Mouse (Mus musculus) hindbrain, embryonic 12.5 days (tissue): ENCODE results near the gene Srrd. TPM values are rescaled to one million over a fixed set of nuclear protein-coding genes. Genes with fewer than 3 reads are reported as not detected.
A peak's percentile ranks its signal among the peaks of the same experiment; 100 is the strongest.

ENCODE experiments used
- ATAC-seq: fragments of 200-750 bp; cut with Nextera tagmentation; 2 replicates; pipeline ENCODE4 v1.8.0; 2017; ENCODE audit warnings: moderate TSS enrichment; ENCODE audit not compliant: low FRiP score
- H3K27ac ChIP-seq: fragments of 300-500 bp; sonication (generic); 2 replicates; pipeline ENCODE4 v1.5.1; 2016; ENCODE audit warnings: mild to moderate bottlenecking
- H3K27me3 ChIP-seq: fragments of 300-500 bp; sonication (generic); 2 replicates; pipeline ENCODE4 v1.6.1; 2016; ENCODE audit warnings: mild to moderate bottlenecking
- H3K36me3 ChIP-seq: fragments of 300-500 bp; sonication (generic); 2 replicates; pipeline ENCODE4 v1.6.1; 2016; ENCODE audit warnings: mild to moderate bottlenecking
- H3K4me1 ChIP-seq: fragments of 300-500 bp; sonication (generic); 2 replicates; pipeline ENCODE4 v1.6.1; 2016
- H3K4me2 ChIP-seq: fragments of 300-500 bp; sonication (generic); replicated peaks from 2 replicates; pipeline ENCODE4 v1.6.1; 2016; ENCODE audit warnings: mild to moderate bottlenecking
- H3K4me3 ChIP-seq: fragments of 300-500 bp; sonication (generic); 2 replicates; pipeline ENCODE4 v1.5.1; 2016; ENCODE audit warnings: mild to moderate bottlenecking
- H3K9ac ChIP-seq: fragments of 300-500 bp; sonication (generic); 2 replicates; pipeline ENCODE4 v1.6.1; 2016; ENCODE audit warnings: mild to moderate bottlenecking, moderate library complexity
- H3K9me3 ChIP-seq: fragments of 300-500 bp; sonication (generic); replicated peaks from 2 replicates; pipeline ENCODE4 v1.6.1; 2016; ENCODE audit warnings: mild to moderate bottlenecking
- WGBS: fragments of 180-500 bp; shearing (Covaris S2); methylation state at CpG from one replicate; pipeline ENCODE4 v1.1.7; 2016; 5-methylcytosine and 5-hydroxymethylcytosine counted together
- polyA plus RNA-seq: library from polyadenylated mRNA; unstranded; fragments of >200 nt; fragmentation: Nextera tagmentation; extraction: Ambion mirVana; gene quantifications from 2 replicates; pipeline ENCODE4 v1.2.1, GENCODE M21; 2016

Srrd gene
- polyA plus RNA-seq, 1 experiment from 2014 or later = 47.6 TPM

DNA sequence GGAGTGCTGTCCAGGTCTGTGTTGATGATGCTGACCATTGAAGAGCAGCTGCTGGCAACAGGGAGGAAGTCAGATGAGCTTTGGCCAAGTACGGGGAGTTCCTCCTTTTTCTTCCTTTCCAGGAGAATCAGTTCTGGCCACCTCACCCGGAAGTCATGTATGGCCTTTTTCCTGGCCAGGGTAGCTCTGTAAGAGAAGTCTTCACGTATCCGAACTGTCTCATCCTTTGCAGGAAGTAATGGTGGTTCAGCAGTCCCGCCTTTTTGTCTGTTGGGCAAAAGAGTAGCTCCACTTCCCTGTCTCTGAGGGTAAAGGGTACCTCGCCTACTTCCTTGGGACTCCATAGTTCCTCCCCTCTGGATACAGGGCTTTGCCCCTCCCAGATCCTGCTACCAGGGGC is 12.7 kb upstream of the Srrd start:
- Histone ChIP-seq H3K27me3 (no peaks in the 10 kb centered on the region), H3K4me2 (no peak overlapping the region), H3K36me3 (peaks cover 70% of the 10 kb centered on the region), H3K4me3 (no peak overlapping the region), H3K27ac (no peak overlapping the region), H3K4me1 (no peaks in the 10 kb centered on the region), H3K9me3 (no peaks in the 10 kb centered on the region), H3K9ac (no peak overlapping the region)
- no peak for ATAC-seq
- 90% methylated on average over 6 of the region's 6 CpGs for WGBS

DNA sequence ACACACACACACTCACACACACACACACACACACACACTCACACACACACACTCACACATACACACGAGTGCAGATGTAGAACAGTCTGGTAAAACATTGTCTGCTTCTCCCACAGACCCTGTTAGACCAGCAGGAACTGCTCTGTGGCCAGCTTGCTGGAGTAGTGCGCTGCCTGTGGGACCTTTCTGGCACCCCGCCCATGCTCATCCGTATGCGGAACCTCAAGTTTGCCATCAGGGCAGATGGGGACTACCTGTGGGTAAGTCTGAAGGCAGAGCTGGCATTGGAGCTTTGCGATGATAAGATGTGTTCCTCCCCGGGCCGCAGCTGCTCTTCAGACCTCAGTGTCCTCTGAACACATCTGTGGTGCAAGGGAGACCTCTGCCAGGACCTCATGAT is 6.3 kb upstream of the Srrd start:
- Histone ChIP-seq H3K27ac (no peak overlapping the region), H3K36me3 (peaks cover 68% of the 10 kb centered on the region), H3K4me2 (no peak overlapping the region), H3K4me3 (no peak overlapping the region), H3K27me3 (no peaks in the 10 kb centered on the region), H3K4me1 (peaks cover 20% of the 10 kb centered on the region), H3K9me3 (no peaks in the 10 kb centered on the region), H3K9ac (no peak overlapping the region)
- WGBS = 96% methylated on average over 8 of the region's 8 CpGs
- ATAC-seq = no peak

DNA sequence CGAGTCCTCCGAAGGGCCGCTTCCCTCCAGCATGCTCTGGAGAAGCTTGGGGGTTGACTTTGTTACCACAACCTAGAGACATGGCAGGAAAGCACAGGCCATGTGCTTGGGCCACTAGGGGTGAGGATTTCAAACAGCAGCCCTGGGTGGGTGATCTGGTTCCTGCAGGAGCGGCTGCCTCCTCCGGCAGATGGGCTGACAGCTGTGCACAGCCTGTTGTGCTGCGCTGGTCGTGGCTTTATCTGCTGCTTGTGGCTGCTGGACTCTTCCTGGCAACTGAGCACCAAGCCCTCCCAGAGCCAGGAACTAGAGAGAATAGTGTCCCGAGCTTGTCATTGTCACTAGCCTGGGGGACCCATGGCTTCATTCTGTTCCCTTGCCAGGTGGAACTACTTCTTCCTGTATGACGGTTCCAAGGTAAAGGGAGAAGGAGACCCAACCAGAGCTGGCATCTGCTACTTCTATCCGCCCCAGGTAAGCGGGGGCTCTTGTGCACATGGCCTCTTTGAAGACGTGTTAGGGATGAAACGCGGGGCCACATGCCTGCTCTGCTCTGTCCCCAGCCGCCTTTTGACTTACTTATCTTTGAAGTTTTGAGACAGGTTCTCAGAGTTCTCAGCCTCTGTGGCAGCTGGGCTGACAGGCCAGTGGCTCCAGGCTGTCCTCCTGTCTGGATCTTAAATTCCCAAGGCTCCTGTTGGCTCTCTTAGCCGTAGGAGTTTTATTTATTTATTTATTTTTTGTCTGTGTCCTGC is 3.5 kb upstream of the Srrd start:
- H3K27me3 ChIP-seq = no peaks in the 10 kb centered on the region
- ATAC-seq = no peak
- H3K9ac ChIP-seq = no peak overlapping the region
- H3K4me1 ChIP-seq = peaks cover 43% of the 10 kb centered on the region
- H3K9me3 ChIP-seq = no peaks in the 10 kb centered on the region
- no peak overlapping the region for H3K27ac ChIP-seq
- H3K4me3 ChIP-seq = no peak overlapping the region
- 83% methylated on average over 16 of the region's 16 CpGs for WGBS
- no peak overlapping the region for H3K4me2 ChIP-seq
- H3K36me3 ChIP-seq = peaks cover 48% of the 10 kb centered on the region

DNA sequence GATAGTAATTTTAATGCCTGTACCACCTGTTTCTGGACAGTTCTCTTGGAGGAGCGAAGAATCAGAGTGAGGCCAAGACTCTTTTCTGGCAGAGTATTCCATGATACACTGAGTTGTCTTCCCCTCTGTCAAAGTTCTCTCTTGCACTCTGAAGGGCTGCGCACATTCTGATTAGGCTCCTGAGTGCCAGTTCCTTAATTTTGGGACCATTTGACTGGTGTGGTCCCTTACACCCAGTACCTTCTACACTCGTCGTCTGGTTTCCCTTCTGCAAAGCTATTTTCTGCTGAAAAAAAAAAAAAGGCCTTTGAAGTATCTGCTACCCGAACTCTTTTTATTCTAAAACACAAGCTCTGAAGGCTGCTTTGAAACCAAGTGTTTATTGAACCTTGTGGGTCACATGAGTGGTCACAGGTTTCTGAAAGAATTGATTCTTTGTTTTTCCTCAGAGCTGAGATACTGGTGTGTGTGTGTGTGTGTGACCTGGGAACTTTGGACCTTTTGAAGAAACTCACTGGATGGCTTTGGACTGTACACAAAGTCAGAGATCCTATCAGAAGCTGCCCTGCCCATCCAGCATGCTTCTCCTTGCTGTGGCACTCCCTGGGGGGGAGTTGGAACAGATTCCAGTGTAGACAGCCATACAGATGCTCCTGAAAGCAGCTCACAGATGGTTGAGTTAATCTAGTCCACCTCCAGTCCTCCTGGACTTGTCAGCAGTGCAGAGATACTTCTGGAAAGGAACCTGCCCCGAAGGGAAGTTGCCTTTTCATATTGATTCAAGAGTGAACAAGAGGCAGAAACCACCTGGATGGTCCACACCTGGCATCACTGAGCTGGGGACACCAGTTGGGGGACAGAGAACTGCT is 1.5 kb upstream of the Srrd start:
- no peaks in the 10 kb centered on the region for H3K27me3 ChIP-seq
- no peak for ATAC-seq
- no peaks in the 10 kb centered on the region for H3K9me3 ChIP-seq
- WGBS = 81% methylated on average over 6 of the region's 6 CpGs
- no peak overlapping the region for H3K9ac ChIP-seq
- no peak overlapping the region for H3K4me3 ChIP-seq
- peaks cover 38% of the 10 kb centered on the region for H3K36me3 ChIP-seq
- peak overlapping the region; percentile 75; the same call in 1 of the 2 replicates for H3K4me2 ChIP-seq
- H3K4me1 ChIP-seq = peaks cover 44% of the 10 kb centered on the region
- H3K27ac ChIP-seq = no peak overlapping the region

DNA sequence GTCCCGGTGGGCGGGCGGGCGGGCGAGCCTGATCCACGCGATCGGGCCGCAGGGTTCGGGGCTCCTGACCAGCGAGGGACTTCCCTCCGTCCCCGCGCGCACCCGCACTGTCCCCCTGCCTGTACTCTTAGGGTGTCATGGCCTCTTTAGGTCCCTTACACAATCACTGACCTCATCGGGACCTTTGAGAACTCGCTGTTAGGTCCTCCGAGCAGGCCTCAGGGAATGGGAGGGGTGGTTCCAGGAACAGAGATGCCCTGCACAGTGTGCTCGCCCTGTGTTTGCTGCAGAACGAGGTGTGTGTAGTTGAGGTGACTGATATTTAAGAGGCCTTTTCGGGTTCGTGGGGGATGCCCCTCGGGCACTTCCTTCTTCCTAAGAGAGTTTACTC is 360 bp upstream of the Srrd start:
- no peaks in the 10 kb centered on the region for H3K9me3 ChIP-seq
- ATAC-seq = peak; percentile 76
- no peaks in the 10 kb centered on the region for H3K27me3 ChIP-seq
- peak overlapping the region; percentile 75 for H3K4me2 ChIP-seq
- WGBS = under 1% methylated on average over 18 of the region's 24 CpGs
- H3K36me3 ChIP-seq = peaks cover 36% of the 10 kb centered on the region
- H3K4me3 ChIP-seq = peak overlapping the region; percentile 92
- peak overlapping the region; percentile 48; the same call in 1 of the 2 replicates for H3K27ac ChIP-seq
- peak overlapping the region; percentile 90 for H3K9ac ChIP-seq
- peaks cover 44% of the 10 kb centered on the region for H3K4me1 ChIP-seq

DNA sequence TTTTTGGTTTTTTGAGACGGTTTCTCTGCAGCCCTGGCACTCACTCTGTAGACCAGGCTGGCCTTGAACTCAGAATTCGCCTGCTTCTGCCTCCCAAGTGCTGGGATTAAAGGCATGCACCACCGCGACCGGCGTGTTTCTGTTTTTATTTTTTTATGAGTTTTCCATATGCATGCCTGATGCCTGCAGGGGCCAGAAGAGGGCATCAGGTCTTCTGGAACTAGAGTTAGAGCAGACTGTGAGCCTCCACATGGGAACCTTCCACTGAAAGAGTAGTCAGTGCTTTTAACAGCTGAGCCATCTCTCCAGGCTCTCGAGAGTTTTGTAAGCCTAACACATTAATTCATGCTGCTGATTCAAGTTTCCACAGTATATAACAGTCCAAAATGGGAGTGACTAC is 3.6 kb downstream of the Srrd start:
- ATAC-seq = no peak
- peaks cover 58% of the 10 kb centered on the region for H3K36me3 ChIP-seq
- no peaks in the 10 kb centered on the region for H3K9me3 ChIP-seq

DNA sequence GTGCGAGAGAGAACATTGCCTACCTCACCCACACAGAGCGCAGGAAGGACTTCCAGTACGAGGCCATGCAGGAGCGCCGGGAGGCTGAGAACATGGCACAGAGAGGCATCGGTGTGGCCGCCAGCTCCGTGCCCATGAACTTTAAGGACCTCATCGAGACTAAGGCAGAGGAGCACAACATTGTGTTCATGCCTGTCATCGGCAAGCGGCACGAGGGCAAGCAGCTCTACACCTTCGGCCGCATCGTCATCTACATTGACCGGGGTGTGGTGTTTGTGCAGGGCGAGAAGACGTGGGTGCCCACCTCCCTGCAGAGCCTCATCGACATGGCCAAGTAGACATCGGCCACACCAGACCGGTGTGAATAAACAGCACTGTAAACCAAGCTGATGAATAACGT is 5.8 kb downstream of the Srrd start:
- Histone ChIP-seq H3K4me3 (no peak overlapping the region), H3K27ac (no peak overlapping the region), H3K4me2 (no peak overlapping the region), H3K36me3 (peaks cover 80% of the 10 kb centered on the region), H3K4me1 (peaks cover 7% of the 10 kb centered on the region), H3K9me3 (no peaks in the 10 kb centered on the region), H3K9ac (no peak overlapping the region), H3K27me3 (no peaks in the 10 kb centered on the region)
- 94% methylated on average over 22 of the region's 22 CpGs for WGBS
- ATAC-seq = no peak

More for the DNA sequence above, 3.6 kb downstream of the Srrd start:
- H3K4me3 ChIP-seq = no peak overlapping the region
- H3K4me2 ChIP-seq = no peak overlapping the region
- H3K9ac ChIP-seq = no peak overlapping the region
- WGBS = 77% methylated on average over 7 of the region's 7 CpGs
- no peak overlapping the region for H3K27ac ChIP-seq
- no peaks in the 10 kb centered on the region for H3K27me3 ChIP-seq
- peaks cover 24% of the 10 kb centered on the region for H3K4me1 ChIP-seq

DNA sequence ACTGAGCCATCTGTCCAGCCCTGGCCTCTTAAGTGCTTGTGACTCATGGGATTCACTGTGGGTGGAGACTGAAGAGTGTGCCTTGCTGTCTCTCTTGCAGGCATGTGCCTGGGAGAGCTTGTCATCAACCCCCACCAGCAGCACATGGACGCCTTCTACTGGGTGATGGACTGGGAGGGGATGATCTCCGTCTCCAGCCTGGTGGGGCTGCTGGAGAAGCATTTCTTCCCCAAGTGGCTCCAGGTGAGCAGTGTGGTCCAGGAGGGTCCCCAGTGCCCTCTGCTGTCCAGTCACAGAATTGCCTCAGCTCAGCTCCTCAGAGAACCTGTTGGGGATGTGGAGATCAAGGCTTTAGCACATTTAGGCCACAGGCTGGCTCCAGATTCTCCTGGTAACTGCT is 7.4 kb downstream of the Srrd start:
- WGBS = 37% methylated on average over 2 of the region's 2 CpGs
- Histone ChIP-seq H3K4me3 (no peak overlapping the region), H3K9ac (no peak overlapping the region), H3K9me3 (no peaks in the 10 kb centered on the region), H3K4me2 (no peak overlapping the region), H3K4me1 (no peaks in the 10 kb centered on the region), H3K27me3 (no peaks in the 10 kb centered on the region), H3K27ac (no peak overlapping the region), H3K36me3 (peaks cover 92% of the 10 kb centered on the region)
- ATAC-seq = no peak

DNA sequence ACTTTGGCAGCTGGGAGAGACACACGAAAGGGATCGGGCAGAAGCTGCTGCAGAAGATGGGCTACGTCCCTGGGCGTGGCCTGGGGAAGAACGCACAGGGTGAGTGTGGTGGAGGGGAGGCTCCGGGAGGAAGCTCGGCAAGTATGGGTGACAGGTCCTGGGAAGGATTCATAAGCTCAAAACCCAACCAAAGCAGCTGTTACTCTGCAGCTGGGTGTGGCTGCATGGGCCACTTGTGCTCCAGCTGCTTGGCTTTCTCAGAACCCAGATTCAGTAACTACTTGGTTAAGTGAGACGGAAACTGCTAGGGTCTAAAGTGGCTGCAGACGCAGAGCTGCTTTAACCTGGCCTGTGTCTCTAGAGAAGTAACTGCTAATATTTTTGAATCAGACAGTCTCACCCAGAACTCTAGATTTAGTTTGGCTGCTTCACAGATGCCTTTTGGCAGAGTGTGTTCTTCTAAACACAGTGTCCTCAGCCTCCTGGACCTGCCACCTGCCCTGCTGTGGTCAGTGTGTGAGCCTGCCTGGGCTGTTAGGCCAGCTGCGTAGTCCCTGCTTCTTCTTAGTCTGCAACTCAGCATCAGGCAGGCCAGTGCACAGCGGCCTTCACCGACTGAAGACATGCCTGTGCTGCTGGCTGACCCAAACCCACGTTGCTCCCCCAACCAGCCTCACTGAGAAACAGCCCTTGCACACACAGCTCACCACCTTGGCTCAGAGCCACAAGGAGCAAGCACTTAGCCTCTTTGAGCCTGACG is 12.9 kb downstream of the Srrd start:
- H3K4me2 ChIP-seq = no peak overlapping the region
- no peaks in the 10 kb centered on the region for H3K27me3 ChIP-seq
- no peaks in the 10 kb centered on the region for H3K9me3 ChIP-seq
- H3K9ac ChIP-seq = no peak overlapping the region
- H3K36me3 ChIP-seq = peaks cover 69% of the 10 kb centered on the region
- no peak for ATAC-seq
- WGBS = 94% methylated on average over 14 of the region's 14 CpGs
- H3K4me1 ChIP-seq = peaks cover 18% of the 10 kb centered on the region
- H3K27ac ChIP-seq = no peak overlapping the region
- no peak overlapping the region for H3K4me3 ChIP-seq

DNA sequence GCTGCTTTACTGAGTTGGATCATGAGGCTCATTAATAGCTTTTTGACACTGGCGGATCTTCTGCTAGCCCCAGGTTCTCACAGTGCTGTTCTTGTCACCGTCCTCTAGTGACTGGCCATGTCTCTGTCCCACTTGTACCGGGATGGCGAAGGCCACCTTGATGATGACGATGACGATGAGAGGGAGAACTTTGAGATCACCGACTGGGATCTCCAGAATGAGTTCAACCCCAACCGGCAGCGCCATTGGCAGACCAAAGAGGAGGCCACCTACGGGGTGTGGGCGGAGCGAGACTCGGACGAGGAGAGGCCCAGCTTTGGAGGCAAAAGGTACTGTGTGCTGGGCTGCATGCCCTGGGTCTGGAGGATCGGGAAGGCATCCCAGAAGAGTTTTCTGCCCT is 15.0 kb downstream of the Srrd start:
- H3K4me1 ChIP-seq = peaks cover 18% of the 10 kb centered on the region
- no peak overlapping the region for H3K9ac ChIP-seq
- no peak overlapping the region for H3K27ac ChIP-seq
- H3K9me3 ChIP-seq = no peaks in the 10 kb centered on the region
- no peak for ATAC-seq
- no peak overlapping the region for H3K4me3 ChIP-seq
- WGBS = 92% methylated on average over 15 of the region's 15 CpGs
- H3K36me3 ChIP-seq = peaks cover 48% of the 10 kb centered on the region
- no peak overlapping the region for H3K4me2 ChIP-seq
- no peaks in the 10 kb centered on the region for H3K27me3 ChIP-seq

DNA sequence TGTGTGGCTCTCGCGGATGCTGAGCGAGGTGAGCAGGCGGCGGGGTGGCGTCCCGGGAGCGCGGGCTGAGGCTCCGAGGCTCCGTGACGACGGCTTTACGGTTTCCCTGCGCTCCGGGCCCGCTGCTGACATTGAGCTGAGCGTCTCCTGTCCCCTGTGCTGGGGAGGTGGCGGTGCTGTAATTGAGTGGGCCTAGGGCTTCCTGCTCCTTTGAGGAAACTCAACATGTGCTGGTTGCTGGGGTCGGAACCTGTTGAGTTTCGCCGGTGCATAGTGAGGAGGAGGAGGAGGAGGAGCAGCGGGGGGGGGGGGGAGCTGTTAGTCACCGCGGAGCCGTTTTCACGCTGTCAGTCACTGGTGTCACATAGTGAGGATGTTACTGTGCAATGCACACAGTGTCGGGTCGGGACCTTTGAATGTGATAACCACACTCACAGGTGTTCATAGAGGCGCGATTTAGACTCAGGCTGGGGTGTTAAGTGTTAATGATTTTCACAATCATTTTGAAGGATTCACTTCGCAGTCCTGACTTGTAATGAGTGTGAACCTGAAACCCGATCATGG is 16.3 kb downstream of the Srrd start:
- WGBS = 3% methylated on average over 32 of the region's 33 CpGs
- peak overlapping the region; percentile 82 for H3K4me2 ChIP-seq
- no peak overlapping the region; the same call in 1 of the 2 replicates for H3K27ac ChIP-seq
- peak overlapping the region; percentile 83 for H3K9ac ChIP-seq
- ATAC-seq = peak; percentile 75
- H3K4me1 ChIP-seq = peaks cover 18% of the 10 kb centered on the region
- peak overlapping the region; percentile 94 for H3K4me3 ChIP-seq
- no peaks in the 10 kb centered on the region for H3K27me3 ChIP-seq
- H3K9me3 ChIP-seq = no peaks in the 10 kb centered on the region
- H3K36me3 ChIP-seq = peaks cover 35% of the 10 kb centered on the region
